Mouse (Mus musculus) hematopoietic stem cell, adult 5-6 weeks (primary cell): Measurements from ENCODE around the gene Nicn1. TPM values are rescaled to one million over a fixed set of nuclear protein-coding genes. Genes with fewer than 3 reads are reported as not detected.
"Not testable (repeated sequence)": the region's sequence is repeated elsewhere in the genome, so short reads cannot be mapped to it uniquely, and the experiment has no call there.

Experiments
- ATAC-seq, 2 experiments: fragments of 125-278 bp in 1 of 2; replicated peaks in 1 of 2; 2 replicates each; pipeline ENCODE4 v1.8.0; 2016 to 2017; ENCODE audit warnings: inconsistent platforms in 2 of 2, mild to moderate bottlenecking in 2 of 2, moderate number of reproducible peaks in 2 of 2, low read depth in 1 of 2, moderate TSS enrichment in 1 of 2; ENCODE audit not compliant: low FRiP score in 2 of 2, poor library complexity in 2 of 2, severe bottlenecking in 2 of 2, insufficient read depth in 1 of 2, low TSS enrichment in 1 of 2
- total RNA-seq: library from RNA; stranded (forward); fragments of 172-1452, 232-1000 nt; gene quantifications from 2 replicates; pipeline ENCODE4 v1.2.3, GENCODE M21; 2017

The Nicn1 gene
- total RNA-seq, 1 experiment from 2014 or later = 7.0 TPM

DNA sequence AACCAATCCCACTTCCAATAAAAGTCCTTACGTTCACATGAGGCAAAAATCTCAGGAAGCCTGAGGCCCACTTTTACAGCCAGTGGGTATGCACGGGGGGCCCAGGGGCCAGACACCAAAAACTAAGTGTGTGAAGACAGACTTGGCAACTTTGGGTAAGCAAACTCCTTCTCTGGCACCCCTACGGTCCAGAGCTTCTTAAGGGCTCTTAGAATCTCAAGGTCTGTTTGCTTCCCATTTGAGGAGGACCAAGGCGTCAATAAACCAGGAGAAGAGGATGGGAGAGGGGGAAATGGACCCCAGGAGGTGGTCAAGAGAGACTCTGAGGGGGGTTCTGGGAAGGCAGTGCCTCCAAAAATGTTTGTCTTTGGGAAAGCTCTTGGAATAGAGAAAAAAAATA lies 16.7 kb upstream of the Nicn1 start:
- ATAC-seq = no peak

DNA sequence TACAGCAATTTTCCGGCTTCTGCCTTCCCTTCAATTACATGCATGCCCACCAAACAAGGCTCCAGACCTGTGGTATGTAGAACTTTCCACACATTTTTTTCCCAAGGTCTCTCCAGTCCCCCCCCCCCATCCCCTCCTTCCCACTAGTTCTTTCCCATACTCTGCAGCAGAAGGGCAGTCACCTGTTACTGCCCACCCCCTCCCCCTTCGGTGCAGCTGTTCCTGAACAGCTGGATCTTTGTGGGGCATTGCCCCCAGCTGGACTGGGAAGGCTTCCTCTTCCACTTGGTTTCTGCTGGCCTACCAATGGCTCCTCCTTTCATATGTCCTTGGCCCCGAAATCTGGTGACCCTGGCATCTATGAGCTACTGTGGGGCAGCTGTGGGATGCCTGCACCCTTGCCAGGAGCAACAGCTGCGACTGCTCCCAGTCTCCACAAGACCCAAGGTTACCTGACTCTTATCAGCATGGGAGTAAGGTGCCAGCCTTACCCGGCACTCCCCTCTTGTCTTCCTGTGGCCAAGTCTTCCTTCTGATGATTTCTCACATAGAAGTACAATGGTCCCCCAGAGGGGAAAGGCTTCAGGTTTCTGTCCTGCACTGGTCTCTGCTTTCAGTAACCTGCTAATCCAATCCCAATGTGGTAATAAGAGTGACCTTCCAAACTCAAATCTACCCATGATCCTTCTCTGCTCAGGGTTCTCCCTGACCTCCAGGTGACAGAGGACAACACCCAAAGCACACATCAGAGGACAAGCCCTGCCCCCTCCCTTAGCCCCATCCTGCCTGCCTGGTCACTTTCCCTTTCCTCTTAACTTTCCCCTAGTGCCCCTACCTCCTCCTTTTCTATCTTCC lies 15.5 kb upstream of the Nicn1 start:
- ATAC-seq = no peak

DNA sequence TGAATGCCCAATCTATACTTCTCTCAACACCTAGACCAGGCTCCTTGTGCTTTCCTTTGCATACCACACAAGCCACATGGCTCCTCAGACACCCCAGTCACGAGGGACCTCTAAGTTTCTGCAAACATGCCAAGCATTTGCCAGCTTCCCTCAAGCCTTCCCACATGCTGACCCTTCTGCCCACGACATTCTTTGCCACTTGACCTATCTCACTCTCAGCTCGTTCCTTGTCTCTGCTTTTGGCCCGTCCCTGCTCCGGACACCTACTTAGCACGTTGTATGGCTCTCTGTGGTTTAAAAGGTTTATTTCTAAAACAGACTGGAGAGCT lies 14.9 kb upstream of the Nicn1 start:
- ATAC-seq = no peak

DNA sequence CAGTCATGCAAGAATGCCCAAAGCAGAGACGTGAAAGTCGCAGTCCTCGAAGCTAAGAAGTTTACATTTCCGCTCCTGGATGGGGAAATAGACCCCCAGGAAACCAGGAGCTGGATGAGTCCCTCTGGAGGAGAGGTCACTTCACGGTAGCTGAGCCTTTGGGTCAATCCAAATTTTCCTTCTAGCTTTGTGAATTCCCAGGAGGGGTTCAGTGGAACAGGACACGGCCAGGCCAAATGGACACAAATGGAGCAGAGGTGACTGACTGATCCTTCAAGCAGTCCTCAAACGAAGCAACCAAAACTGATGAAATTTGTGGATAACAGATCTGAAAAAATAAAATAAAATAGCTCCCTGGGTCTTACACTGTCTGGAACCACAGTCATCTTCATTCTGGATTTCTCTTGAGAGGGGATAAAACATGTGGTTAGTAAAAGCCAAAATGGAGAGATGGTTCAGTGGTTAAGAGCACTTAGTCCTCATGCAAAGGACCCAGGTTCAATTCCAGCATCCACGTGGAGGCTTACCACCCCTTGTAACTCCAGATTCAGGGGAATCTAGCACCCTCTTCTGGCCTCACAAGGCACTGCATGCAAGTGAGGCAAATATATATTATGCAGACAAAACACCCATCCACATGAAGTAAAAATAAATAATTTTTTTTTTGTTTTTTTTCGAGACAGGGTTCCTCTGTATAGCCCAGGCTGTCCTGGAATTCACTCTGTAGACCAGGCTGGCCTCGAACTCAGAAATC lies 11.4 kb upstream of the Nicn1 start:
- ATAC-seq = no peak

DNA sequence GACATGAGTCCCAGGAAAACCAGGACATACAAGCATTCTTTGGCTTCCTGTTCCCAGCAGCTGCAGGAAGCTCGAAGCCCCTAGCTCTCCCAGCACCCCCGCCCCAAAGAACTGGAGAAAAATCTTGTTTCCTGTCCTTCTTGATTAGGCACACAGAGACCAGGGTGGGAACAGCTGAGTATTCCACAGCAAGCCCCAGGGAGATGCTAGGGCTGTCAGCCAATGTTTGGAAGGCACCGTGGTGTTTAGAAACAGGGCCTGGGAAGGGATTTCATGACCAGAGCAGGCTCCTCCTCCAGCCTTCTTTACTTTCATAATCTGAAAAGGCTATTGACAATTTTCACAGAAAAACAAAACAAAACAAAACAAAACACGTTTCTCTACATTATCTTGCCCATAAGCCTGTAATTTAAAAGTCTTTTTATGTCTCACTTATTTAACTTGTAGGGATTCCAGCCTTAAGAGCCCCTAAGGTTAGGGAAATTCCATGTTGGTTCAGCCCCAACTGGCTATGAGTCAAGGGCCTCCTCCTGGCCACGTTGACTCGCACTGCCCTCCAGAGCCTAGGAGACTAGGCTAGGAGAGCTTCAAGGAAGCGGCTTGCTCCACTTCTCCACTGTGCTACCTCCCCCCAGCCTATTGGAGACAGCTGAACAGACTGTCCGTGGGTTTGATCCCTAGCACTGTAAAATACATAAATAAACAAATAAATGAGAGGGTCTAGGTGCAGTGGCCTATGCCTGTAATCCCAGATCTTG lies 10.0 kb upstream of the Nicn1 start:
- no peak; a peak in 1 of 4 replicates for ATAC-seq

DNA sequence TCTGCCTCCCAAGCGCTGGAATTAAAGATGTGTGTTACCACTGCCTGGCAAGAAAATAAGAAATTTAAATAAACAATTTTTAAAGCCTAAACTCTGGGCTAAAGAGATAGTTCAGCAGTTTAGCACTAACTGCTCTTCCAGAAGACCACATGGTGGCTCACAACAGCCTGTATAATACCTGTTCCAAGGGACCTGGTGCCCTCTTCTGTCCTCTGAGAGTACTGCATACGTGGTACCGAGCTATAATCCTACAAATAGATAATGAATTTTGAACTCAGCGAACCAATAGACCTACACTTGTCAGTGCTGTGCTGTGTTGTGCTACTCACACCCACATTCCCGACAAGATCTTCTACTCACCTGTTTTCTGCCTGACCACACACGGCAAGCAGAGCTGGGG lies 5.8 kb upstream of the Nicn1 start:
- ATAC-seq = peak; percentile 89 to 96

DNA sequence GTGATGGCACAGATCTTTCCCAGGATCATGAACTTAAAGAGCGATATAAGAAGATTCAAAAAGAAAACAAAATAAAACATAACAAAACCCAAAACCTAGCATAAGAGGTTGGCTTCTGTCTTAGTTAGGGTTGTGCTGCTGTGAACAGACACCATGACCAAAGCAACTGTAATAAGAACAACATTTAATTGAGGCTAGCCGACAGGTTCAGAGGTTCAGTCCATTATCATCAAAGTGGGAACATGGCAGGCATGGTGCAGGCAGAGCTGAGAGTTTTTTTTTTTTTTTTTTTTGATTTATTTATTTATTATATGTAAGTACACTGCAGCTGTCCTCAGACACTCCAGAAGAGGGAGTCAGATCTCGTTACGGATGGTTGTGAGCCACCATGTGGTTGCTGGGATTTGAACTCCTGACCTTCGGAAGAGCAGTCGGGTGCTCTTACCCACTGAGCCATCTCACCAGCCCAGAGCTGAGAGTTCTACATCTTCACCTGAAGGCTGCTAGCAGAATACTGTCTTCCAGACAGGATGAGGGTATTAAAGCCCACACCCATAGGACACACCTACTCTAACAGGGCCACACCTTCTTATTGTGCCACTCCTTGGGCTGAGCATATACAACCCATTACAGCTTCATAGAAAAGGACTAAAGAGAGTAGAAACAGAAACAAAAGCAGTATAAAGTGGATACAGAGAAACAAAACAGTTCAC lies 2.5 kb upstream of the Nicn1 start:
- ATAC-seq = not testable (repeated sequence)

DNA sequence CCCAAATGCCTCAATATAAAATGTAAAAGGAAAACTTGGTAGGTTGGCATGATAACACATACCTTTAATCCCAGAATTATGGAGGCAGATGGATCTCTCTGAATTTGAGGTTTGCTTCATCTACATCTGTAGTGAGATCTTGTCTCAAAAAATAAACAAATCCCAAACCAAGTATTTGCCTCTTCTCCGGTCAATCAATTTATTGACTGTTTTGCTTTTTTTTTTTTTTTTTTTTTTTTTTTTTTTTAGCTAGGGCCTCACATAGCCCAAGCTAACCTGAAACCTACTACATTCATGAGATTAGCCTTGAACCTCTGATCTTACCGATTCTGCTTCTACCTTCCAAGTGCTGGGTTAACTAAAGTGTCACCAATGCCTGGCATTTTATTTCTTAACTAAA lies 882 bp upstream of the Nicn1 start:
- no peak for ATAC-seq

DNA sequence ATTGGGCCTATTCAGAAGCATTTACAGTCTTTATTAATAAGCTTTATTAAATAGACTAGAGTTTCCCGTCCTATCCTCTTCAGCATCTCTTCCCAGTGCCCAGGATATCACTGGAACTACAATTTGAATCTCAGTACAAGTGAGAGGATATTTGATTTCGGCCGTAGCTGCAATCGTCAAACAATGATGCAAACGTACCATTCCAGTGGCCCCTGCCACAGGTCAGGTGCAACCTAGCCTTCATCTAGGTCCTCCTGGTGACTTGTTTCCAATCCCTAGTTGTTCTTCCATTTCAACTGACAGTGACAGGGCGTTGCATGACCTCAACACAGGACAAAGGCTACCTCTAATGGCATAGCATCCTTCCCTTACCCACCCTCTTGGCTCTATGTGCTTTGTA lies 544 bp downstream of the Nicn1 start:
- no peak for ATAC-seq

DNA sequence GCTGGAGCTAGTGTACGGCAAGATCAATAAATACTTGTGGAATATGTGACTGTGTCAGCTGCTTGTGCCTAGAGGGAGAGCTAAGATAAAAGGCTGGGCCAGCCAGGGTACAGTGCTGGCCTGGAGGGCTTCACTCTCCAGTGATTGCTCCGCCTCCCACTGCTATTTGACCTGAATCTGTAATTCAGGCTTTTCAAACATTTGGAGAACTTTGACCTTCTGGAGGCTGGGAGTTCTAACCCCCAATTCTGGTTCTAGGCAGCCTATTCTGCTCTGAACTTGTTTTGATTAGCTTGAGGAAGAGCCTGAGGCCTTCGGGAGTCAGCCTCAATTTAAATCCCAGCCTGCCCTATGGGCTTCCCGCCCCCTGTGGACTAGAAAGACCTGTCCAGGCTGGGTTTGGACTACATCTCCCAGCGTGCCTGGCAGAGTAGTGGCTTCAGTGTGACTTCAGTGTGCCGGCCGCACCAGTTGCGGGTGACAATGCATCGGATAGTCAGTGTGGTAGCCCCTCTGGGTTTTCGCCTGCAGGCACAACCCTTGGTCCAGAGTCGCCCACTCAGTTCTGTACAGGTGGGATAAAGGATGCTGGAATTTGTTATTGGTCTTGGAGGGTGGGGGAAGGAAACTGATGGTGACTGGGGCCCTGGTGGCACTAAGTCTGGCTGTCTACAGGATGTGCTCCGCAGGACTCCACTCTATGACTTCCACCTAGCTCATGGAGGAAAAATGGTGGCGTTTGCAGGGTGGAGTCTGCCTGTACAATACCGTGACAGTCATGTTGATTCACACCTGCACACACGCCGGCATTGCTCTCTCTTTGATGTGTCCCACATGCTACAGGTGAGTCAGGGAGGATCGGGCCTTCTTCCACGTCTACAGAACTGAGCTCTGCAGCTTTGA lies 6.5 kb downstream of the Nicn1 start, which contains the start of gene Amt:
Gene Amt (plus strand): TSS at position 401 of the 903 bp plus-strand sequence.
- no peak for ATAC-seq

DNA sequence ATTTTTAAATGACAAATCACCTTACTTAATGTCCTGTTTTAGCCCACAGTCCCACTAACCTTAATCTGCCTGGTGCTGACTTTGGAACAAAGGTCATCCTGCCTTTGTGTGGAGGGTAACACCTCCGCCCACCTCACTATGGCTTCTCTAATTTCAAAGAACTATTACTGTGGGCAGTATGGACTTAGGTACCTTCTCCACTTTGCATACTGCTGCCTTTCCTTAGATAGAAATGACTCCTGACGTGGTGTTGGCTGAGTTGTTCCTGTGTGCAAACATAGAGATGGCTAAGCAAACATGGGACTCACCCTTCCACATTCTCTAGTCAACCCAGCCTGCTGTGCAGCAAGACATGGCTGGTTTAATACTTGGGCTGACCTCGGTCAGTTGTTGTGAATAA lies 11.6 kb downstream of the Nicn1 start:
- no peak for ATAC-seq

DNA sequence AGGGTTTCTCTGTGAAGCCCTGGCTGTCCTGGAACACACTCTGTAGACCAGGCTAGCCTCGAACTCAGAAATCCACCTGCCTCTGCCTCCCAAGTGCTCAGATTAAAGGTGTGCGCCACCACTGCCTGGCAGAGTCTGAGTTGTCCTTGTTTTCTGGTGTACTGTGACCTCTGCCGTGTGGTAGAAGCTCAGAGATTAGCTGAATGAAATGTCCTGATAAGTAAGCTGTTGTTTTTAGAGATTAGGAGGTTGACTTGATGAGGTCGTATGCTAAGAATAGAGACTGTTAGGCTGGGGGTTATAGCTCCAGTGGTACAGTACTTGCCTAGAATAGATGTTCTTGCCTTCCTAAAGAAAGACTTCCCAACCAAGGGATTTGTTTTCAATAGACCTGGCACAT lies 14.5 kb downstream of the Nicn1 start:
- no peak for ATAC-seq

DNA sequence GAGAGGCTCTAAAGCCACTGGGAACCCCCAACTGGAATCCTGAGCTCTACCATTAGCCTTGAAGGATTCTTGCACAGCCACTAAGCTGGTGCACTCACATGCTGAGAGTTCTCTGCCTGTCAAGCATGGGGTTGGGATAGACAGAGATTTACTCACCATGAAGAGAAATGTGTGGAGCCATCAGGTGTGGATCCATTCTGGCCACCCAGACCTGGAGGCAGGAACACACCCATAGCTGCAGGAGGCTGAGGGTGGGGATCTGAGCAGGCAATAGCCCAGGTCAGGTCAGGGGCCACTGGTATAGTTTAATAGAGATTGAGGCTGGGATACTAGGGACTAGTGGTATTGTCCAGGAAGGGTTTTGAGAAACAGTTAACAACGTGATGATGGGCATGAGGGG lies 14.9 kb downstream of the Nicn1 start:
- ATAC-seq = no peak

DNA sequence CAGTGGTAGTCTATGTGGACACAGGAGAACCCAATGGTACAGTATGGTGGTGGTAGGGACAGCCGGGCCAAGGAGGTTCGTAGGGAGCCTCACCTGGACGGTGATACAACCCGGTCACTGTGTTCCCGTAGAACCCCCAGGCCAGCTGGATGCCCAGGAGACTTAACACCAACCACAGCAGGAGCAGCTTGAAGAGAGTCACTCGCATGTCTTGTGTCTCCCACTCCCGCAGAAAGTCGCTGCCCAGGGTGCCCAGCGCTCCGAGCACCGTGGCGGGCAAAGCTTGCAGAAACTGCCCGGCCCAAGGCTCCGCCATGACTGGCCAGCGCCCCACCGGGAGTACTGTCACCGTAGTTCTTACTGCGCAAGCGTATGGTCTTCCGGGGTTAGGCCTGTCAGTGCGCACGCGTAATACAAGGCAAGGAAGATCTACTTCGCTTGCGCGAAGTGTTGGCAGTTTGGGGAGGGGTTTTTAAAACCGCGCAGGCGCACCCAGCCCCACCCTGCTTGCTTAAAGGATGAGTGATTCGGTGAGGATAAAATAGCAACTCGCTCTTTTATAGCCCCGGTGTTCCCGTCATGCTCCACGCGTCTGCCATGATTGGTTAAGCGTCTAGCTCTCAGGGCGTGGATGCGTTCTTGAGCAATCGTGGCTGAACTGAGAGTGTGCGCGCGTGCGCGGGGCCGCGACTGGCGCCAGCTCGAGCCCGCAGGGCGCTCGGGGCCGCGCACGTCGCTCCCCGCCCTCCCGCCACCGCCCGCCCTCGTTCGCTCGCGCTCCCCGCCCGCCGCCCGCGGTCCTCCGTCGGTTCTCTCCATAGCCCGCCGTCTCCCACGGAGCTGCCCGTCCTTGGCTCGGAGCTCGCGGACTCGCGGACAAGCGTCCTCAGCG lies 15.6 kb downstream of the Nicn1 start, which contains the start of the genes Rhoa and Tcta:
Gene Rhoa (plus strand): TSS at position 501 of the 892 bp plus-strand sequence.
Gene Tcta (minus strand): TSS at position 532 of the 892 bp plus-strand sequence.
- peak; percentile 95 to 97 for ATAC-seq

DNA sequence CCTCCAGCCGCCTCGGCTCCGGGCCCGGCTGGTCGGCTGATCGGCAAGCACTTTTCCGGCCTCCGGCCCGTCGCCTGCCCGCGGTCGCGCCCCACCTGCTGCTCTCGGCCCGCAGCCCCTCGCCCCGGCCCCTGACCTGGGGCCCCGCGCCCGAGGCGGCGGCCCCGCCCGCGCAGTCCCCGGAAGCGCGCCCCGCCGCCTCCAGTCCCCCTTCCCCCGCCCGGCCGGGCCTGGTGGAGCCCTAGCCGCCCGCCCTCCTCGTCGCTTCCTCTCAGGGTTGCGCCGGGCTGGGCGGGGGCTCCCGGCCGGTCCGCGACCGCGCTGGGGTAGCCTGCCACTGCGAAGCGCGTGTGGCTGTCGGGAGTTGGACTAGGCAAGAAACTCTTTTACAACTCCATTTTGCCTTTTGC lies 16.3 kb downstream of the Nicn1 start:
- ATAC-seq = peak; percentile 54 to 56; a peak in 3 of 4 replicates
